Mouse (Mus musculus) heart, postnatal 4 days (tissue): ENCODE measurements around the gene Bcat2. TPM values are rescaled to one million over a fixed set of nuclear protein-coding genes. Genes with fewer than 3 reads are reported as not detected.
"Not testable (repeated sequence)": the region's sequence is repeated elsewhere in the genome, so short reads cannot be mapped to it uniquely, and the experiment has no call there.

Source experiments
- DNase-seq: peaks from one replicate; pipeline ENCODE4 v3.0.0; 2021
- total RNA-seq, 2 experiments: library from RNA; stranded (reverse); gene quantifications; 2 replicates each; pipeline ENCODE4 v1.2.3; 2021

The Bcat2 gene
- total RNA-seq, result 10 to 100 TPM; 56.1 to 64.7 TPM

- DNase-seq, result peak; percentile 75
Observed at GRCm38 (mm10) chr7:45570103-45570741, at the start of gene Bcat2. Gene Bcat2, plus strand, starts transcription at chr7:45570153.

- DNase-seq, result no peak
Observed at GRCm38 (mm10) chr7:45520605-45521004, 49.3 kb upstream of the Bcat2 start.

GRCm38 (mm10) chr7:45521728-45522184 lies 48.2 kb upstream of the Bcat2 start:
- DNase-seq, result peak; percentile 86

GRCm38 (mm10) chr7:45522194-45522752 lies 47.7 kb upstream of the Bcat2 start:
- DNase-seq, result no peak

GRCm38 (mm10) chr7:45522957-45523676 lies 46.8 kb upstream of the Bcat2 start:
- DNase-seq, result no peak

- no peak for DNase-seq
Observed at GRCm38 (mm10) chr7:45523678-45524170, 46.2 kb upstream of the Bcat2 start.

- peak; percentile 56 for DNase-seq
Observed at GRCm38 (mm10) chr7:45524841-45525621, 44.9 kb upstream of the Bcat2 start.

GRCm38 (mm10) chr7:45525809-45526473 lies 44.0 kb upstream of the Bcat2 start, which contains the start of the genes Ppp1r15a and Plekha4:
Gene Ppp1r15a, minus strand, starts transcription at chr7:45526268.
Gene Plekha4, plus strand, starts transcription at chr7:45526330.
- peak; percentile 97 for DNase-seq

- no peak for DNase-seq
Observed at GRCm38 (mm10) chr7:45526474-45527120, 43.4 kb upstream of the Bcat2 start.

GRCm38 (mm10) chr7:45527169-45527568 lies 42.8 kb upstream of the Bcat2 start:
- not testable (repeated sequence) for DNase-seq

GRCm38 (mm10) chr7:45529461-45529860 lies 40.5 kb upstream of the Bcat2 start:
- peak; percentile 57 for DNase-seq

GRCm38 (mm10) chr7:45530643-45531042 lies 39.3 kb upstream of the Bcat2 start:
- DNase-seq, result peak; percentile 55

GRCm38 (mm10) chr7:45535676-45536075 lies 34.3 kb upstream of the Bcat2 start:
- no peak for DNase-seq

GRCm38 (mm10) chr7:45537602-45538001 lies 32.4 kb upstream of the Bcat2 start:
- no peak for DNase-seq

GRCm38 (mm10) chr7:45538163-45539041 lies 31.6 kb upstream of the Bcat2 start:
- peak; percentile 54 for DNase-seq

GRCm38 (mm10) chr7:45539095-45539494 lies 30.9 kb upstream of the Bcat2 start:
- DNase-seq, result no peak

GRCm38 (mm10) chr7:45540213-45540612 lies 29.7 kb upstream of the Bcat2 start:
- DNase-seq, result no peak

GRCm38 (mm10) chr7:45544525-45544924 lies 25.4 kb upstream of the Bcat2 start:
- no peak for DNase-seq

- no peak for DNase-seq
Observed at GRCm38 (mm10) chr7:45549641-45550436, 20.1 kb upstream of the Bcat2 start.
